Mouse (Mus musculus) cerebral cortex, adult 2 months (tissue): ENCODE data around the gene Lrfn2.

Experiments
- WGBS: fragments of 180-500 bp; shearing (Covaris S2); methylation state at CpG from one replicate; pipeline ENCODE4 v1.1.7; 2018; 5-methylcytosine and 5-hydroxymethylcytosine counted together

Lrfn2 gene

DNA sequence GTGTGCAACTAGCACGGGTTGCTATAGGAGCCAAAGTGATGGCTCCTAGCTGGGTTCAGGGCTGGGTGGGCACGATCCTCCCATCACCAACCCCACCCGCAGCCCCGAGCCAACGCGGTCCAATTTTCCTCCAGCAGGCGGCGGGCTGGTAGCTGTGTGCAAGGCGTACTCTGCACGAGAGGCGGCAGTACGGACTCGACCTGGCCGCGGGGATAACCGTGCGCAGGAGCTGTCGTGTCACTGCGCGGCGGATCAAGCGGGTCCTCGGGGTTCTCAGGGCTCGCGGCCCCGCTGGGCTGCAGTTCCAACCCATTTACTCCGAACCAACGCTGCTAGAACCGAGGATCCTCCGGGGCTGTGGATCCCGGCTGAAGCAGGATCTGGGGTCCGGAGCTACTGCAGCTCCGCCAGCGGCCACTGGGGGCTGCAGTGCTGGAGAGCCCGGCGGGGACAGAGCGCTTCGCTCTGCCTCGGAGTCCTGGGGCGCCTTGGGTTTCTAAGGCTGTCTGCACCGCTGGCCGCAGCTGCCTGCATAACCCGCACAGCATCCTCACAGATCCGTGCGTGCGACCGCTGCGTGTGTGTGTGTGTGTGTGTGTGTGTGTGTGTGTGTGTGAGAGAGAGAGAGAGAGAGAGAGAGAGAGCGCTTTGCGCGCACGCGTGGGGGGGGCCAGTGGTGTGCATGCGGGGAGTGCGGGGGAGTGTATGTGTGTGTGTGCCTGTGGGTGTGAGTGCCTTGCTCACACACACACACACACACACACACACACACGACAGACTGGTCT lies at the start of gene Lrfn2:
TSS of gene Lrfn2 (plus strand) at position 759 of the 785 bp plus-strand sequence.
- WGBS = under 1% methylated on average over 56 of the region's 56 CpGs

- 25% methylated on average over 8 of the region's 8 CpGs for WGBS
These were observed 44.5 kb upstream of the Lrfn2 start for GRCm38 (mm10) chr17:48887472-48888385.

DNA sequence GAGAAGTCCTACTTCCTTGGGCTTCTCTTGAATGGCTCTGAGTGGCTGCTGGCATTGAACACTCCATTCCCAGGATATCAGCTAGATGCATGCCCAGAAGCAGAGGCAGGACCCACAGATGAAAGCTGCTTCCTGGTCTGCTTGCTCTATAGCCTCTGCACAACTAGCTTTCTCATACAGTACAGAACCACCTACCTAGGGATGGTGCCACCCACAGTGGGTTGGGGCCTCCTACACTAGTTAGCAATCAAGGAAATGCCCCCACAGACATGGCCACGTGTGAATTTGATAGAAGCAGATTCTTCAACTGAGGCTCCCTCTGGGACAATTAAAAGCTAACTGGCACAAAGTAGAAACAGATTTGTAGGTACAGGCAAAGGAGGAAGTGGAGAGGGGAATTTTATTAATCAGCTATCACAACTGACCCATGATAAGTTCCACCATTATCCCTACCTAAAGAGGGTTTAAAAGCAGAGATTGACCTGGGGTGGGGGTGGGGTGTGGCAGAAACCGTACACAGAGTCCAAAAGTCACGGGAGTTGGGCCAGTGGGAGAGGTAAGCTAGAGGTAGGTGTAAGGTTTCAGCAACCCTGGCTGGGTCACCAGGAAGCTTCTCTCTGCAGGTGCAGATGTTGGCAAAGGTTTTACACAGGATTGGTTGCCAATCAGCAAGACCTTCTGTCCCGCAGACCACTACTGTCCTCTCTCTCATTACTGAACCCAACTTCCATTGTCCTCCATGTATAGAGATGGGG lies 26.7 kb upstream of the Lrfn2 start:
- 76% methylated on average over 4 of the region's 4 CpGs for WGBS

DNA sequence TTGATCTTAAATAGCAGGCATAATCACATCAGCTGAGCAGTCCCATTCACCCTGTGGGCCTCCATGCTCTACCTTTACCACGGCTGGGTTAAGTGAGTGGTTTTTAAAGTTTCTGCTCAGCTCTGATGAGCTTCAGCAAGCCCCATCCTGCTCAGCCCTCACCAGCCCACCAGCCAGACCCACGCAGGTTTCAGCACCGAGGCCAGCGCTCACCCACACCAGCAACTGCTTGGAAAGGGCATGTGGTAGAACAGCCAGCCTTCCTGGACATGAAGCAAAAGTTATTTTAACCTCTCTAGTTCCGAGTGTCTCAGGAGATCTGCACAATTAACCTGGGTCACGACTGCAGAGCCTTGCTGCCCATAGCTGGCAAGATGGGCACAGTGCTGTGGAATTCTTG lies 18.7 kb upstream of the Lrfn2 start:
- 47% methylated on average over 6 of the region's 6 CpGs for WGBS

DNA sequence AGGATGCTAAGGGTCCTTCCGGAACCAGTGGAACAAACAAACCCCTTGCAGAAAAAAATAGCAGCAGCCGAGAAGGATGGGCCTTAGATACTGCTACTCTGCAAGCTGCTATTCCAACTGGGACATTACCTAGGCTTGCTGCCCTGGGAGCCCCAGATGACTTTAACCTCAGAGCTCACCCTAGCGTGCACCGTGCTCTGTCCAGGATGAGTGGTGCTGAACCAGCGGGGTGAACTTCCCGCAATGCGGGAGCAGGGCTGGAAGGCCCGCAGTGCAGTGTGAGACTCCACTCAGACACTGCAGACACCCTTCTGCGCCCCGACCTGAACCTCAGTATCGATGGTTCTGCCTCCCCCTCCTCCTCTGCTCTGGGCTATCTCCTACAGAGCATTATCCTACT lies 14.8 kb upstream of the Lrfn2 start:
- WGBS = 58% methylated on average over 11 of the region's 11 CpGs

DNA sequence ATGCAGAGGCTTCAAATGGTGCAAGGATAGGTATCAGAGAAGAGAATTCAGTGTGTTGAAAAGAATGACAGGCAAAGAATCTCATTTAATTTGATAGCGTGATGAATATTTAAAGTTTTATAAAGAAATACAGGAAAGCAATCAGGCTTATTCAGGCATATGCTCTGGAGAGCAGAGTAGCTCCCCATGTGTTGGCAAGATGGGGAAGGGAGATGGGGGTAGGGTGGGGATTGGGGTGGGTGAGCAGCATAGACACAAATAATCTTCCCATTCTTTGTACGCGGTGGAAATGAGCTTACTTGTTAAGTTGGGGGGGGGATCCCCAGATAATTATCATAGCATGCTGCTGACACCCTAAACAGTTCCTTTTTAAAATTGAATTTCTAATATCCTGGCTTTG lies 13.7 kb upstream of the Lrfn2 start:
- WGBS = 80% methylated on average over 3 of the region's 3 CpGs

- WGBS = 57% methylated on average over 2 of the region's 2 CpGs
These were observed 9.3 kb upstream of the Lrfn2 start for GRCm38 (mm10) chr17:48922905-48923304.

- 81% methylated on average over 9 of the region's 9 CpGs for WGBS
These were observed 6.8 kb upstream of the Lrfn2 start for GRCm38 (mm10) chr17:48925426-48925825.

GRCm38 (mm10) chr17:48930994-48931393 lies 1.2 kb upstream of the Lrfn2 start:
- 54% methylated on average over 10 of the region's 10 CpGs for WGBS

DNA sequence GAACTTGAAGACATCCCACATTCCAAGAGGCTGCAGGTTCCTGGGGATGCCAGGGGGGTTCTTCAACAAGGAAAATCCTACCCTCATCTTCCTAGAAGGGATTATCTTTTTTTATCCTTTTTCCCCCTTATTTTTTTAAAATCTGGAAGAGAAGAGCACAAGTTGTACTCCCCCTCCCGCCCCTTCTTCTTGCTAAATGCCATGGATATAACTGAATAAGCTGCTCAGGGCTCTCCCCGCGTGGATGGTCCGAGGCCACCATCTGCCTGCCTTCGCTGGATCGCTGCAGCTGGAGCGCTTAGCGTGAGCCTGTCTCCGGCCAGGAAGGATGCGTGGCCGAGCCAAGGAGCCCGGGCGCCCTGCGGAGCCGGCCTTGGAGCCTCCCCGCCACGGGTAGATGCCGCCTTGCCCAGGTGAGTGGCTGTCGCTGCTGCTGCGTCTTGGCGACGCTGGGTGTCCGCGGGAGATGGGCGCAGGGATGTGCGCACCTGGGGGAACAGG lies 277 bp downstream of the Lrfn2 start:
- under 1% methylated on average over 26 of the region's 26 CpGs for WGBS

GRCm38 (mm10) chr17:48932916-48933315 lies 737 bp downstream of the Lrfn2 start:
- WGBS = 5% methylated on average over 9 of the region's 9 CpGs

- 69% methylated on average over 8 of the region's 8 CpGs for WGBS
These were observed 3.0 kb downstream of the Lrfn2 start for GRCm38 (mm10) chr17:48935201-48935600.

- WGBS = 57% methylated on average over 5 of the region's 5 CpGs
These were observed 4.4 kb downstream of the Lrfn2 start for GRCm38 (mm10) chr17:48936445-48937141.

GRCm38 (mm10) chr17:48938711-48939220 lies 6.6 kb downstream of the Lrfn2 start:
- WGBS = 51% methylated on average over 7 of the region's 7 CpGs

GRCm38 (mm10) chr17:48946315-48946714 lies 14.1 kb downstream of the Lrfn2 start:
- 82% methylated on average over 9 of the region's 9 CpGs for WGBS

DNA sequence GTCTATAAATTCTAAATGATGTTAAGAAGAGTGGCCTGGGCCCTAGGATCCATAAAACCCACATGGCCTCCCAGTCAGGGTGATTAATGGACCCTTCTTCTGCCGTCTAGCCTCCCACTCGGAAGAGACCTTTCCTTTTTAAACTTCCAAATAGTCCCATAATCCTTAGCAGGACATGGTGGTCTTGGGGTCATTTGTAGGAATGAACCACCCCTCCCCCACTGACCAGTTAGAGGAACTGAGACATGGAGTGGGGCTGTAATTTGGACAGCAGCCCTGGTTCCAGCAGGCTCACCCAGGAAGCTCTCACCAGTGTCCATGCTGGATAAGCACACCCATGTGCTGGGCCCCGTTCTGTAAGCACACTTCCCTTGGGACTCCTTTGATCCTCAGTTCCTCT lies 14.6 kb downstream of the Lrfn2 start:
- 78% methylated on average over 3 of the region's 3 CpGs for WGBS

- WGBS = 41% methylated on average over 1 of the region's 1 CpGs
These were observed 19.1 kb downstream of the Lrfn2 start for GRCm38 (mm10) chr17:48951250-48951649.

- WGBS = 65% methylated on average over 7 of the region's 7 CpGs
These were observed 24.0 kb downstream of the Lrfn2 start for GRCm38 (mm10) chr17:48956033-48956631.

DNA sequence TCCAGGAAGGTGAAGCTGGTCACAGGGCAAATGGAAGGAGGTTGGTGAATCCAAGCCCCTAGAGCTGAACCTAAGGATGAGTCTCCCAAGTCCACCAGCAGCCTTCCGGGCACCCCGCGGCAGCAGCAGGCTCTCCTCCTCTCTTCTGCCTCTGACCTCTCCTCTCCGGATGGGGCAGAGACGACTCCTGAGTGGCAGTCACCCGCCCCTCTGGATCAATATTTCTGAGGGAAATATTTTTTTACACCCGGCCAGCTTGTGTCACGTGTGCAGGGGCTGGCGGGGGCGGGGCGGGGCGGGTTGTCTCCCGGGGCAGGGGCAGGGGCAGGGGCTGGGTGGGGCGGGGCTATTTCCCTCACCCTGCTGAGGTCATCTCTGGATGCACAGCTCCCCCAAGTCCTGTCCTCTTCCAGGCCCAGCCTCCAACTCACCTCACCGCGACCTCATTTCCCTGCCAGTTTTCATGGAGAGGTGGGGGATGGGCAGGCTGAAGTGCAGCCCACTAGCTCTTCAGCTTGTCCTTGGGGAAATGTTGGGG lies 28.1 kb downstream of the Lrfn2 start:
- 21% methylated on average over 16 of the region's 16 CpGs for WGBS

DNA sequence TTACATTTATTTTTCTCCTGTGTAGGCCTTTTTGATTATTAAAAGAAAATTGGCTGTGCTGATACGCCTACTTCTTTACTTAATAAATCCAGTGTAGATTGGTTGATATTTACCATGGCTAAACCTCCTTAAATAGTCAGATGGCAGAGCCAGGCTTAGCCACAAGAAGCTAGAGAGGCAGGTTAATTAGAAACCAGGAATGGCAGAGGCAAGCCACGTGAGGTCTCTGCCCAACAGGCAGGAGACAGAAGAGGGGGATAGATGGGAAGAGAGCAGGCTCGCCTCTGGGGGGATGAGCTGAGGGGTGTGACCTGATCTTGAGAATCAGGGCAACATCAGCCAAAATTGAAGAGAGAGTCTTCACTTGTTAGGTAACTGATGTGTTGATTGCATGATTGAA lies 30.5 kb downstream of the Lrfn2 start:
- 90% methylated on average over 3 of the region's 3 CpGs for WGBS
